Mouse (Mus musculus): ENCODE measurements around the gene Sgk1. TPM values are rescaled to one million over a fixed set of nuclear protein-coding genes. Genes with fewer than 3 reads are reported as not detected.

Gene Sgk1
- total RNA-seq, 1 experiment, result 217 TPM

DNA sequence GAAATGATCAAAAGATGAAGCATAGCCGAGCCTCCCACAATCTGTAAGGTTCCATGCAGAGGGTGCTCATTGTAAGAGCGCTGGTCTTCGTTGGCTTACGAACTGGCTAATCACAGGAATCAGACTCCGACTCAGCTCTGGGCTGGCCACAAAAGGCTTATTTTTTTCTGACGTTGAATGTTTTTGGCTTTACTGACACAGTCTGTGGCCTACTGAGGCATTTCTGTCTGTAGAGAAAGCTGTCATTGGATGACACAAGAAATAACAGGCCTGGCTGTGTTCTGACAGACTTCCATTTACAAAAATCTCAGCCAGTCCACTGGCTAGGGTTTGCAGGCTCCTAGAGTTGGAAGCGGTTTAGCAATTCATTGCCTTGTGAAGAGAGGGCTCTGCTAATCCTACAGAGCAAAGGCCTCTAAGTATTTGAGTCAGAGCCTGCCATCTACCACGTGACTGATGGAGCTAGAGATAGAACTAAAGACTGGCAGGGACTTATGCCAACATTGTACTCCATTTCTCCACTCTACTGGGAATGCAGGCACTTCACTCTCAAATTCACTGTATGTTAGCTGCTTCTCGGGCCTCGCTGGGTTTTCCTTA lies 48.9 kb downstream of the Sgk1 start:
- in situ Hi-C loops (cut with MboI; ENCODE audit: low sequenced_read_pairs in 2 of 2, unreplicated experiment in 2 of 2), result no loop called here
- DNase-seq (ENCODE audit: low read depth, low spot score), result no peak
- H3K4me1 ChIP-seq (ENCODE audit: control insufficient read depth in 2 of 2, insufficient read depth in 2 of 2, low read length in 2 of 2, poor library complexity in 1 of 2), result peaks cover 6 to 7% of the 10 kb centered on the region in 2 experiments; a peak in 3 of 4 replicates
- no peak overlapping the region for H3K9ac ChIP-seq (ENCODE audit: insufficient read depth, low read depth, low read length, poor library complexity, severe bottlenecking)
- H3K27ac ChIP-seq (ENCODE audit: insufficient read depth, low read depth, low read length, poor library complexity, severe bottlenecking), result no peak overlapping the region
- H3K4me3 ChIP-seq (ENCODE audit: insufficient read depth in 1 of 2, low read depth in 1 of 2, low read length in 2 of 2, poor library complexity in 1 of 2, severe bottlenecking in 1 of 2), result no peak overlapping the region
- no peaks in the 10 kb centered on the region for H3K36me3 ChIP-seq (ENCODE audit: control insufficient read depth, insufficient read depth, low read length, poor library complexity, severe bottlenecking)
- no peaks in the 10 kb centered on the region for H3K9me3 ChIP-seq (ENCODE audit: control insufficient read depth, insufficient read depth, low read depth, low read length)
- TF ChIP-seq CHD2 (IDR thresholded peaks at IDR 0.05; ENCODE audit: low read depth, low read length) (no peak), HCFC1 (IDR thresholded peaks at IDR 0.05; ENCODE audit: borderline replicate concordance, insufficient read depth, low read length) (no peak), ZC3H11A (IDR thresholded peaks at IDR 0.05; ENCODE audit: borderline replicate concordance, low read depth, low read length) (no peak), MAFK (IDR thresholded peaks at IDR 0.05; ENCODE audit: insufficient read depth, low read depth, low read length) (no peak), ZNF384 (IDR thresholded peaks at IDR 0.05; ENCODE audit: low read depth, low read length) (no peak)

DNA sequence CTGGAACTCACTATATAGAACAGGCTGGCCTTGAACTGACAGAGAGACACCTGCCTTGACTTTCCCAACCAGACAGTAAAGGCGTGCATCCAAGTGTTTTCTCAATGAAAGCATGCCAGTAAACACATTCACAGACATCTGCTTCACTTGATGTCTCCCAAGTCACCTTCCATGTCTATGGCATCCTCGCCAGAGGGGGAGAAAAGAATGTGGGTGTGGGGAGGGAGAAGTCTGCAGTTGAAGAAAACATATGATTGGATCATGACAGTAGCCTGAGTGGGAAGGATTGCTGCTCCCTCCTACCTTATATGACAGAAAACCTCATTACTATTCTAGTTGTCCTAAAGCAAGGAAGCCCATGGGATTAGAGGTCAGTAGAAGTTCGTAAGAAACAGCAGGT lies 50.8 kb downstream of the Sgk1 start:
- DNase-seq (ENCODE audit: low read depth, low spot score), result no peak
- Histone ChIP-seq H3K36me3 (ENCODE audit: control insufficient read depth, insufficient read depth, low read length, poor library complexity, severe bottlenecking) (no peaks in the 10 kb centered on the region), H3K4me3 (ENCODE audit: insufficient read depth in 1 of 2, low read depth in 1 of 2, low read length in 2 of 2, poor library complexity in 1 of 2, severe bottlenecking in 1 of 2) (no peak overlapping the region), H3K9ac (ENCODE audit: insufficient read depth, low read depth, low read length, poor library complexity, severe bottlenecking) (no peak overlapping the region), H3K27ac (ENCODE audit: insufficient read depth, low read depth, low read length, poor library complexity, severe bottlenecking) (no peak overlapping the region), H3K9me3 (ENCODE audit: control insufficient read depth, insufficient read depth, low read depth, low read length) (no peaks in the 10 kb centered on the region), H3K4me1 (ENCODE audit: control insufficient read depth in 2 of 2, insufficient read depth in 2 of 2, low read length in 2 of 2, poor library complexity in 1 of 2) (peaks cover 11 to 12% of the 10 kb centered on the region in 2 experiments)
- in situ Hi-C loops (cut with MboI; ENCODE audit: low sequenced_read_pairs in 2 of 2, unreplicated experiment in 2 of 2), result no loop called here
- TF ChIP-seq CHD2 (IDR thresholded peaks at IDR 0.05; ENCODE audit: low read depth, low read length) (no peak), ZNF384 (IDR thresholded peaks at IDR 0.05; ENCODE audit: low read depth, low read length) (no peak), ZC3H11A (IDR thresholded peaks at IDR 0.05; ENCODE audit: borderline replicate concordance, low read depth, low read length) (no peak), MAFK (IDR thresholded peaks at IDR 0.05; ENCODE audit: insufficient read depth, low read depth, low read length) (no peak), HCFC1 (IDR thresholded peaks at IDR 0.05; ENCODE audit: borderline replicate concordance, insufficient read depth, low read length) (no peak)

DNA sequence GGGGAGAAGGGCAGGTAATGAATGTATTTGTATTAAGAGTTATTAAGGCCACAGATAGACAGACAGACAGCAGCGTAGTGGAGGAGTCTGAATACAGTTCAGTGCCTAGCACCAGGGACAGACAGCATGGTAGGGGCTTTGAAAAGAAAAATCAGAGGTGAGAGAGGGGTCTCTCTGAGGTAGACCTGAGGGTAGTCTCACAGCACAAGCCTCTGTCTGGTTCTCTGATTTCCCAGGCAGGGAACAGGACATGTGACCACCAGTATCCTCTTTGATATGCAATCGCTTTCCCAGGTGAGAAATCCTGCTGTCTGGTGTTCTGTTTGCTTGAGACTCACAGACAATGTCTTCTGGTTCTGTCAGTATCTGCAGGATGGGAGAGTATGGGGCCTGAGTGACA lies 52.8 kb downstream of the Sgk1 start:
- in situ Hi-C loops (cut with MboI; ENCODE audit: low sequenced_read_pairs in 2 of 2, unreplicated experiment in 2 of 2), result no loop called here
- Histone ChIP-seq H3K9me3 (ENCODE audit: control insufficient read depth, insufficient read depth, low read depth, low read length) (no peaks in the 10 kb centered on the region), H3K4me1 (ENCODE audit: control insufficient read depth in 2 of 2, insufficient read depth in 2 of 2, low read length in 2 of 2, poor library complexity in 1 of 2) (peaks cover 11 to 13% of the 10 kb centered on the region in 2 experiments), H3K27ac (ENCODE audit: insufficient read depth, low read depth, low read length, poor library complexity, severe bottlenecking) (no peak overlapping the region), H3K36me3 (ENCODE audit: control insufficient read depth, insufficient read depth, low read length, poor library complexity, severe bottlenecking) (no peaks in the 10 kb centered on the region), H3K9ac (ENCODE audit: insufficient read depth, low read depth, low read length, poor library complexity, severe bottlenecking) (no peak overlapping the region), H3K4me3 (ENCODE audit: insufficient read depth in 1 of 2, low read depth in 1 of 2, low read length in 2 of 2, poor library complexity in 1 of 2, severe bottlenecking in 1 of 2) (no peak overlapping the region)
- no peak for DNase-seq (ENCODE audit: low read depth, low spot score)
- TF ChIP-seq CHD2 (IDR thresholded peaks at IDR 0.05; ENCODE audit: low read depth, low read length) (no peak), MAFK (IDR thresholded peaks at IDR 0.05; ENCODE audit: insufficient read depth, low read depth, low read length) (no peak), ZC3H11A (IDR thresholded peaks at IDR 0.05; ENCODE audit: borderline replicate concordance, low read depth, low read length) (no peak), HCFC1 (IDR thresholded peaks at IDR 0.05; ENCODE audit: borderline replicate concordance, insufficient read depth, low read length) (no peak), ZNF384 (IDR thresholded peaks at IDR 0.05; ENCODE audit: low read depth, low read length) (no peak)

DNA sequence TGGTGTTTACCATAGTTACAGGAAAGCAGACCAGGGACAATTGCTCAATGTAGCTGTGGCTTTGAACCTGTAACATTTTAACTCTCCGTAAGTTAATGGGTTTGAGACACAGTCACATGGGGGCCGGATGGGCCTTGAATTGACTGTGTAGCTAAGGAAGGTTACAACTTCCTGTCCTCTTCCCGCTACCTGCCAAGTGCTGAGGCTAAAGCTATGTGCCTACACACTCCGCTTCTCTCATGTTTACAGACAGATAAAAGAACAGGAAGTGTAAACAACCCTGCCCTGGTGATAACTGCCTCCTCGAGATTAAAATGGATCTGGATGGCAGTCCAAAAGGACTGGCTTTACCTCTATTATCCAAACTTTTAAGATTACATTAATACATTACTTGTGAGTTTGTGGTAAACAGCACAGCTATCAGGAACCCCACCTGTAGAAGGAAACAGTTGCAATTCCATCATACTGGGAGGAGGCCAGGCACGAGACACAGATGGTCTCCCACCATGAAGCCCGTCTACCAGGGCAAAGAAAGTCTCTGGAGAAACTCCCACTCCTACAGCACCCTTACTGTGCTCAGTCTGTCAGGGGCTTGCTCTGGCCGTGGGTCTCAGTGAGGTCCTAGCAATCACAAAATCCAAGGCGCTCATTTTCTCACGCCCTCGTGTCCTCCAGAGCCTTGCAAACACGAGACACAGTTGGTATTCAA lies 54.7 kb downstream of the Sgk1 start:
- in situ Hi-C loops (cut with MboI; ENCODE audit: low sequenced_read_pairs in 2 of 2, unreplicated experiment in 2 of 2), result no loop called here
- DNase-seq (ENCODE audit: low read depth, low spot score), result no peak
- Histone ChIP-seq H3K9me3 (ENCODE audit: control insufficient read depth, insufficient read depth, low read depth, low read length) (no peaks in the 10 kb centered on the region), H3K4me1 (ENCODE audit: control insufficient read depth in 2 of 2, insufficient read depth in 2 of 2, low read length in 2 of 2, poor library complexity in 1 of 2) (peaks cover 11 to 13% of the 10 kb centered on the region in 2 experiments), H3K9ac (ENCODE audit: insufficient read depth, low read depth, low read length, poor library complexity, severe bottlenecking) (peak overlapping the region; percentile 4; the same call in 1 of the 2 replicates), H3K4me3 (ENCODE audit: insufficient read depth in 1 of 2, low read depth in 1 of 2, low read length in 2 of 2, poor library complexity in 1 of 2, severe bottlenecking in 1 of 2) (peak overlapping the region in 1 of 2 experiments; percentile 41; a peak in 2 of 4 replicates), H3K36me3 (ENCODE audit: control insufficient read depth, insufficient read depth, low read length, poor library complexity, severe bottlenecking) (no peaks in the 10 kb centered on the region), H3K27ac (ENCODE audit: insufficient read depth, low read depth, low read length, poor library complexity, severe bottlenecking) (no peak overlapping the region)
- no peak for TF ChIP-seq ZNF384 (IDR thresholded peaks at IDR 0.05; ENCODE audit: low read depth, low read length)
- TF ChIP-seq ZC3H11A (IDR thresholded peaks at IDR 0.05; ENCODE audit: borderline replicate concordance, low read depth, low read length), result no peak
- no peak for TF ChIP-seq CHD2 (IDR thresholded peaks at IDR 0.05; ENCODE audit: low read depth, low read length)
- no peak for TF ChIP-seq HCFC1 (IDR thresholded peaks at IDR 0.05; ENCODE audit: borderline replicate concordance, insufficient read depth, low read length)
- no peak for TF ChIP-seq MAFK (IDR thresholded peaks at IDR 0.05; ENCODE audit: insufficient read depth, low read depth, low read length)

Data from ES-E14 (cell line).